In genomic region chr13:21253569-21253968, GRCm38 (mm10) we compare ENCODE assay signal across 9 mouse cellular contexts. TPM values are rescaled to one million over a fixed set of nuclear protein-coding genes. Genes with fewer than 3 reads are reported as not detected.
DNase-seq lines count a peak whose midpoint lies in the region; ATAC-seq and TF ChIP-seq lines count a peak whose summit lies in the region.
"Had no signal": no experiment of that assay in that cellular context is flagged by ENCODE, and none has a peak within 500 bp of the region (broad histone marks: within the 10 kb centered on the region; RNA-seq: fewer than 3 reads in every experiment).

No protein-coding gene starts in this region.

- TF ChIP-seq EP300 in stomach, postnatal 0 days (optimal IDR thresholded peaks at IDR 0.05): no peak

- no peaks in the 10 kb centered on the region for H3K9me3 ChIP-seq in lung, embryonic 16.5 days (ENCODE audit: control insufficient read depth, low read length)
- H3K9me3 ChIP-seq in limb, embryonic 15.5 days: no peaks in the 10 kb centered on the region
- no peaks in the 10 kb centered on the region for H3K9me3 ChIP-seq in stomach, postnatal 0 days (ENCODE audit: control insufficient read depth, low read length)

- no peak for TF ChIP-seq CTCF in stomach, postnatal 0 days (IDR thresholded peaks at IDR 0.05; ENCODE audit: low read depth)

- H3K36me3 ChIP-seq in lung, embryonic 16.5 days (ENCODE audit: control insufficient read depth, insufficient read depth, low read length): no peaks in the 10 kb centered on the region
- H3K36me3 ChIP-seq in limb, embryonic 15.5 days: no peaks in the 10 kb centered on the region
- no peaks in the 10 kb centered on the region for H3K36me3 ChIP-seq in stomach, postnatal 0 days (ENCODE audit: control insufficient read depth, insufficient read depth, low read length)

- H3K4me2 ChIP-seq in lung, embryonic 16.5 days (ENCODE audit: low read depth, low read length): peak overlapping the region; percentile 69
- peak overlapping the region; percentile 47 for H3K4me2 ChIP-seq in limb, embryonic 15.5 days
- H3K4me2 ChIP-seq in stomach, postnatal 0 days (replicated peaks; ENCODE audit: low read depth): peak overlapping the region; percentile 44

- no peak overlapping the region for H3K27ac ChIP-seq in lung, embryonic 16.5 days (ENCODE audit: low read length)
- no peak overlapping the region for H3K27ac ChIP-seq in limb, embryonic 15.5 days
- H3K27ac ChIP-seq in stomach, postnatal 0 days (replicated peaks): no peak overlapping the region

- H3K4me3 ChIP-seq in lung, embryonic 16.5 days (ENCODE audit: low read length): peak overlapping the region; percentile 42
- H3K4me3 ChIP-seq in limb, embryonic 15.5 days: peak overlapping the region; percentile 39
- peak overlapping the region; percentile 23 for H3K4me3 ChIP-seq in stomach, postnatal 0 days (ENCODE audit: low read depth, low read length)

- H3K27me3 ChIP-seq in lung, embryonic 16.5 days (ENCODE audit: control insufficient read depth, insufficient read depth, low read depth, low read length): no peaks in the 10 kb centered on the region
- H3K27me3 ChIP-seq in limb, embryonic 15.5 days: 0 out of 2 replicates have a peak, but pooled peaks cover 4% of the 10 kb centered on the region
- H3K27me3 ChIP-seq in stomach, postnatal 0 days (ENCODE audit: control insufficient read depth, insufficient read depth, low read length): no peaks in the 10 kb centered on the region

- peak; percentile 61; the same call in 1 of the 2 replicates for ATAC-seq in cerebellum, adult (ENCODE audit: insufficient number of reproducible peaks, low FRiP score, low TSS enrichment)
- ATAC-seq in lung, embryonic 16.5 days (ENCODE audit: low read depth): no peak
- ATAC-seq in limb, embryonic 15.5 days (ENCODE audit: insufficient number of reproducible peaks, low FRiP score, low TSS enrichment, low read depth): no peak
- ATAC-seq in stomach, postnatal 0 days (ENCODE audit: low FRiP score, low TSS enrichment): no peak

- peak overlapping the region; percentile 52 for H3K9ac ChIP-seq in lung, embryonic 16.5 days (ENCODE audit: low read length)
- H3K9ac ChIP-seq in limb, embryonic 15.5 days: no peak overlapping the region
- no peak overlapping the region for H3K9ac ChIP-seq in stomach, postnatal 0 days (ENCODE audit: low read length)

- no peaks in the 10 kb centered on the region; the same call in 1 of the 2 replicates for H3K4me1 ChIP-seq in lung, embryonic 16.5 days (replicated peaks; ENCODE audit: control insufficient read depth, insufficient read depth, low read length)
- no peaks in the 10 kb centered on the region for H3K4me1 ChIP-seq in limb, embryonic 15.5 days
- H3K4me1 ChIP-seq in stomach, postnatal 0 days (replicated peaks; ENCODE audit: control insufficient read depth, insufficient read depth): no peaks in the 10 kb centered on the region

- WGBS in lung, embryonic 16.5 days: under 1% methylated on average over 12 of the region's 12 CpGs
- WGBS in limb, embryonic 15.5 days: 2% methylated on average over 12 of the region's 12 CpGs
- WGBS in stomach, postnatal 0 days: 4% methylated on average over 12 of the region's 12 CpGs

- no peak for DNase-seq in cerebellum, adult 11 months
- no peak for DNase-seq in lung, postnatal 25 days (ENCODE audit: low spot score)
- no peak for DNase-seq in stomach, postnatal 0 days (ENCODE audit: low spot score)
- DNase-seq in right cerebral cortex, adult 18-20 months: no peak
- DNase-seq in adrenal gland, adult 18-20 months (ENCODE audit: low spot score in 2 of 2): no peak

RNA-seq across cellular contexts. Expression of gene Gpx5, which starts 39.0 kb away (rescaled TPM):
- polyA plus RNA-seq in lung, embryonic 16.5 days (2015; fragmentation: Nextera tagmentation; extraction: Ambion mirVana): not detected in 2 replicates
- not detected in 2 replicates for polyA plus RNA-seq in limb, embryonic 15.5 days (2015; fragmentation: Nextera tagmentation; extraction: Ambion mirVana)
- 0.06 TPM in 1 of 2 replicates, not detected in the other for polyA plus RNA-seq in stomach, postnatal 0 days (2015; fragmentation: Nextera tagmentation; extraction: Ambion mirVana)
- total RNA-seq in adrenal gland, adult 18-20 months (2021): not detected
- total RNA-seq: common myeloid progenitor, adult 5-6 weeks had no signal

RNA-seq across cellular contexts. Expression of gene Gpx6, which starts 58.4 kb away (rescaled TPM):
- polyA plus RNA-seq in lung, embryonic 16.5 days (2015; fragmentation: Nextera tagmentation; extraction: Ambion mirVana): not detected in 2 replicates
- polyA plus RNA-seq in limb, embryonic 15.5 days (2015; fragmentation: Nextera tagmentation; extraction: Ambion mirVana): 0.23 TPM in 1 of 2 replicates, not detected in the other
- 0.07 TPM in 1 of 2 replicates, not detected in the other for polyA plus RNA-seq in stomach, postnatal 0 days (2015; fragmentation: Nextera tagmentation; extraction: Ambion mirVana)
- not detected for total RNA-seq in adrenal gland, adult 18-20 months (2021)
- total RNA-seq: common myeloid progenitor, adult 5-6 weeks had no signal
